Comparison of ENCODE assay signal across 8 mouse cellular contexts in the genomic region with DNA sequence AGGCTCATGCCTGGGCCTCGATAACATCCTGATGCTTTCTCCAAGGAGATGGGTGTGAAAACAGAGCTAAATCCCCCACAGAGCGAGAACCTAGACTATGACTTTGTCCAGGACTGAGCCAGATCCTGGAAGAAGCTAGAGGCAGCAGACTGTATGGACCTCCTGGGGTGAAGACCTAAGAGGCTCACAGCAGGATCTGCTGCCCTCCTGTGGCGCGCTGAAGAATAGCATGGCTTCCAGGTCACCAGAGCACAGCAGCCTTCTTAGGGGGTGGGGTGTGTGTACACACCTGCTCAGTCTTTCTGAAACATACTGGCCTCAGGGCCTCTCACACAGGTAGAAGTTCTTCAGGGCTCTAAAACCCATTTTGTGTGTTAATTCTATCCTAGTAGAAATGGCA. TPM values are rescaled to one million over a fixed set of nuclear protein-coding genes. Genes with fewer than 3 reads are reported as not detected.
DNase-seq lines count a peak whose midpoint lies in the region; ATAC-seq and TF ChIP-seq lines count a peak whose summit lies in the region.

No protein-coding gene starts in this region.

- H3K9me3 ChIP-seq in embryonic facial prominence, embryonic 12.5 days: no peaks in the 10 kb centered on the region
- no peaks in the 10 kb centered on the region for H3K9me3 ChIP-seq in heart, embryonic 10.5 days
- H3K9me3 ChIP-seq in kidney, embryonic 16.5 days (ENCODE audit: low read length): no peaks in the 10 kb centered on the region
- H3K9me3 ChIP-seq in liver, embryonic 13.5 days (replicated peaks): no peaks in the 10 kb centered on the region
- no peaks in the 10 kb centered on the region for H3K9me3 ChIP-seq in neural tube, embryonic 11.5 days (ENCODE audit: control insufficient read depth, low read length)

- no peak overlapping the region for H3K9ac ChIP-seq in embryonic facial prominence, embryonic 12.5 days
- no peak overlapping the region for H3K9ac ChIP-seq in kidney, embryonic 16.5 days (replicated peaks; ENCODE audit: low read length)
- H3K9ac ChIP-seq in liver, embryonic 13.5 days: no peak overlapping the region
- no peak overlapping the region for H3K9ac ChIP-seq in neural tube, embryonic 11.5 days (ENCODE audit: low read length)

- no peak for TF ChIP-seq POLR2A in testis, adult 2 months (IDR thresholded peaks at IDR 0.05; ENCODE audit: control insufficient read depth, low read depth, low read length)

- H3K36me3 ChIP-seq in embryonic facial prominence, embryonic 12.5 days: no peaks in the 10 kb centered on the region
- no peaks in the 10 kb centered on the region for H3K36me3 ChIP-seq in heart, embryonic 10.5 days
- no peaks in the 10 kb centered on the region for H3K36me3 ChIP-seq in kidney, embryonic 16.5 days (ENCODE audit: insufficient read depth, low read length)
- no peaks in the 10 kb centered on the region for H3K36me3 ChIP-seq in liver, embryonic 13.5 days
- no peaks in the 10 kb centered on the region for H3K36me3 ChIP-seq in neural tube, embryonic 11.5 days (ENCODE audit: control insufficient read depth, insufficient read depth, low read length)
- H3K36me3 ChIP-seq in testis, adult 2 months (ENCODE audit: control insufficient read depth, insufficient read depth, low read length): no peaks in the 10 kb centered on the region

- H3K4me1 ChIP-seq in embryonic facial prominence, embryonic 12.5 days: no peaks in the 10 kb centered on the region
- H3K4me1 ChIP-seq in heart, embryonic 10.5 days: peaks cover 6% of the 10 kb centered on the region; the same call in 1 of the 2 replicates
- H3K4me1 ChIP-seq in kidney, embryonic 16.5 days (ENCODE audit: insufficient read depth, low read length): no peaks in the 10 kb centered on the region
- H3K4me1 ChIP-seq in liver, embryonic 13.5 days (replicated peaks): peaks cover 15% of the 10 kb centered on the region
- H3K4me1 ChIP-seq in neural tube, embryonic 11.5 days (ENCODE audit: control insufficient read depth, insufficient read depth, low read length): no peaks in the 10 kb centered on the region
- no peaks in the 10 kb centered on the region; the same call in 1 of the 2 replicates for H3K4me1 ChIP-seq in testis, adult 2 months (ENCODE audit: control insufficient read depth, insufficient read depth, low read length)

- peak; percentile 76 for DNase-seq in CD4-positive helper T cell, adult 2 months (ENCODE audit: low read depth, low spot score)
- peak; percentile 69 for DNase-seq in adrenal gland, postnatal 25 days
- DNase-seq in heart, embryonic 10.5 days (ENCODE audit: low spot score): peak; percentile 88
- DNase-seq in liver, embryonic 13.5 days: peak; percentile 44
- DNase-seq in neural tube, embryonic 11.5 days (ENCODE audit: low spot score): peak; percentile 64

- TF ChIP-seq CTCF in testis, adult 2 months (IDR thresholded peaks at IDR 0.05; ENCODE audit: control insufficient read depth, insufficient read depth, insufficient replicate concordance, low read depth, low read length): peak; percentile 95

- no peak overlapping the region for H3K4me2 ChIP-seq in embryonic facial prominence, embryonic 12.5 days (replicated peaks)
- no peak overlapping the region for H3K4me2 ChIP-seq in kidney, embryonic 16.5 days (replicated peaks; ENCODE audit: low read depth, low read length)
- H3K4me2 ChIP-seq in liver, embryonic 13.5 days: no peak overlapping the region
- H3K4me2 ChIP-seq in neural tube, embryonic 11.5 days (ENCODE audit: low read depth): no peak overlapping the region

- peak; percentile 67; the same call in 1 of the 2 replicates for ATAC-seq in embryonic facial prominence, embryonic 12.5 days (ENCODE audit: insufficient number of reproducible peaks, insufficient read depth, low FRiP score, low TSS enrichment)
- peak; percentile 86 for ATAC-seq in kidney, embryonic 16.5 days (ENCODE audit: low FRiP score, low TSS enrichment)
- ATAC-seq in liver, embryonic 13.5 days (ENCODE audit: low read depth): peak; percentile 67
- 0 out of 2 replicates have a peak, but pooled peaks have one; percentile 16 for ATAC-seq in neural tube, embryonic 11.5 days (ENCODE audit: insufficient read depth, low FRiP score, low TSS enrichment)

- no peak overlapping the region for H3K4me3 ChIP-seq in embryonic facial prominence, embryonic 12.5 days
- no peak overlapping the region for H3K4me3 ChIP-seq in heart, embryonic 10.5 days
- no peak overlapping the region for H3K4me3 ChIP-seq in kidney, embryonic 16.5 days (ENCODE audit: low read length)
- H3K4me3 ChIP-seq in liver, embryonic 13.5 days (replicated peaks): no peak overlapping the region
- no peak overlapping the region for H3K4me3 ChIP-seq in neural tube, embryonic 11.5 days (ENCODE audit: low read depth, low read length)
- H3K4me3 ChIP-seq in testis, adult 2 months (ENCODE audit: control insufficient read depth, low read depth, low read length): no peak overlapping the region

- no peak overlapping the region for H3K27ac ChIP-seq in embryonic facial prominence, embryonic 12.5 days
- H3K27ac ChIP-seq in heart, embryonic 10.5 days: no peak overlapping the region
- H3K27ac ChIP-seq in kidney, embryonic 16.5 days (ENCODE audit: low read length): no peak overlapping the region
- H3K27ac ChIP-seq in liver, embryonic 13.5 days: no peak overlapping the region
- H3K27ac ChIP-seq in neural tube, embryonic 11.5 days (ENCODE audit: low read depth, low read length): no peak overlapping the region
- no peak overlapping the region for H3K27ac ChIP-seq in testis, adult 2 months (ENCODE audit: control insufficient read depth, insufficient read depth, low read depth, low read length)

- H3K27me3 ChIP-seq in embryonic facial prominence, embryonic 12.5 days: no peaks in the 10 kb centered on the region
- H3K27me3 ChIP-seq in heart, embryonic 10.5 days (ENCODE audit: insufficient read depth, poor library complexity, severe bottlenecking): no peaks in the 10 kb centered on the region
- H3K27me3 ChIP-seq in kidney, embryonic 16.5 days (ENCODE audit: insufficient read depth, low read length): no peaks in the 10 kb centered on the region
- no peaks in the 10 kb centered on the region for H3K27me3 ChIP-seq in liver, embryonic 13.5 days
- H3K27me3 ChIP-seq in neural tube, embryonic 11.5 days (ENCODE audit: control insufficient read depth, insufficient read depth, low read length): no peaks in the 10 kb centered on the region
- H3K27me3 ChIP-seq in testis, adult 2 months (ENCODE audit: control insufficient read depth, insufficient read depth, low read length): no peaks in the 10 kb centered on the region

- 20% methylated on average over 4 of the region's 4 CpGs for WGBS in embryonic facial prominence, embryonic 12.5 days
- WGBS in heart, embryonic 10.5 days: 22% methylated on average over 4 of the region's 4 CpGs
- 17% methylated on average over 4 of the region's 4 CpGs for WGBS in kidney, embryonic 16.5 days
- 17% methylated on average over 4 of the region's 4 CpGs for WGBS in liver, embryonic 13.5 days (ENCODE audit: insufficient replicate concordance)
- 27% methylated on average over 4 of the region's 4 CpGs for WGBS in neural tube, embryonic 11.5 days

RNA-seq across cellular contexts. Expression of gene Coq8a, which starts 15.6 kb away (rescaled TPM):
- 196 and 358 TPM in 2 replicates for total RNA-seq in adrenal gland, postnatal 25 days (2021)
- 5.4 and 6.4 TPM in 2 replicates for polyA plus RNA-seq in embryonic facial prominence, embryonic 12.5 days (2016; fragmentation: Nextera tagmentation; extraction: Ambion mirVana)
- polyA plus RNA-seq in heart, embryonic 10.5 days (2016; fragmentation: Nextera tagmentation; extraction: Ambion mirVana): 4.0 and 8.2 TPM in 2 replicates
- 17.7 and 21.8 TPM in 2 replicates for polyA plus RNA-seq in kidney, embryonic 16.5 days (2015; fragmentation: Nextera tagmentation; extraction: Ambion mirVana)
- 6.7 and 8.6 TPM in 2 replicates for polyA plus RNA-seq in liver, embryonic 13.5 days (2015; fragmentation: Nextera tagmentation; extraction: Ambion mirVana)
- 1.4 and 1.8 TPM in 2 replicates for polyA plus RNA-seq in neural tube, embryonic 11.5 days (2014; fragmentation: Nextera tagmentation; extraction: Ambion mirVana)
- 9.6 and 12.4 TPM in 2 replicates for polyA plus RNA-seq in testis, adult 2 months (2012; rRNA removed)

RNA-seq across cellular contexts. Expression of gene Psen2, which starts 48.2 kb away (rescaled TPM):
- total RNA-seq in adrenal gland, postnatal 25 days (2021): 31.0 and 35.5 TPM in 2 replicates
- 10.4 and 10.7 TPM in 2 replicates for polyA plus RNA-seq in embryonic facial prominence, embryonic 12.5 days (2016; fragmentation: Nextera tagmentation; extraction: Ambion mirVana)
- polyA plus RNA-seq in heart, embryonic 10.5 days (2016; fragmentation: Nextera tagmentation; extraction: Ambion mirVana): 15.6 and 16.4 TPM in 2 replicates
- polyA plus RNA-seq in kidney, embryonic 16.5 days (2015; fragmentation: Nextera tagmentation; extraction: Ambion mirVana): 24.1 and 24.5 TPM in 2 replicates
- polyA plus RNA-seq in liver, embryonic 13.5 days (2015; fragmentation: Nextera tagmentation; extraction: Ambion mirVana): 22.2 and 23.7 TPM in 2 replicates
- 6.4 and 7.5 TPM in 2 replicates for polyA plus RNA-seq in neural tube, embryonic 11.5 days (2014; fragmentation: Nextera tagmentation; extraction: Ambion mirVana)
- 8.7 and 8.8 TPM in 2 replicates for polyA plus RNA-seq in testis, adult 2 months (2012; rRNA removed)

Comparison
In these comparisons a context has a peak if more than half of its experiments do, and no peak if none do; other contexts are left out.
1. ATAC-seq: peak in every context shown above with its lines; median percentile 86 in kidney, embryonic 16.5 days; 67 in embryonic facial prominence, embryonic 12.5 days; 67 in liver, embryonic 13.5 days; 16 in neural tube, embryonic 11.5 days.